Mouse (Mus musculus): Measurements from ENCODE around the gene Gm49630. TPM values are rescaled to one million over a fixed set of nuclear protein-coding genes. Genes with fewer than 3 reads are reported as not detected.
A peak's percentile ranks its signal among the peaks of the same experiment; 100 is the strongest.
"Not testable (repeated sequence)": the region's sequence is repeated elsewhere in the genome, so short reads cannot be mapped to it uniquely, and the experiment has no call there.

Gene Gm49630
- polyA plus RNA-seq, 1 experiment from 2014 or later, result not detected

DNA sequence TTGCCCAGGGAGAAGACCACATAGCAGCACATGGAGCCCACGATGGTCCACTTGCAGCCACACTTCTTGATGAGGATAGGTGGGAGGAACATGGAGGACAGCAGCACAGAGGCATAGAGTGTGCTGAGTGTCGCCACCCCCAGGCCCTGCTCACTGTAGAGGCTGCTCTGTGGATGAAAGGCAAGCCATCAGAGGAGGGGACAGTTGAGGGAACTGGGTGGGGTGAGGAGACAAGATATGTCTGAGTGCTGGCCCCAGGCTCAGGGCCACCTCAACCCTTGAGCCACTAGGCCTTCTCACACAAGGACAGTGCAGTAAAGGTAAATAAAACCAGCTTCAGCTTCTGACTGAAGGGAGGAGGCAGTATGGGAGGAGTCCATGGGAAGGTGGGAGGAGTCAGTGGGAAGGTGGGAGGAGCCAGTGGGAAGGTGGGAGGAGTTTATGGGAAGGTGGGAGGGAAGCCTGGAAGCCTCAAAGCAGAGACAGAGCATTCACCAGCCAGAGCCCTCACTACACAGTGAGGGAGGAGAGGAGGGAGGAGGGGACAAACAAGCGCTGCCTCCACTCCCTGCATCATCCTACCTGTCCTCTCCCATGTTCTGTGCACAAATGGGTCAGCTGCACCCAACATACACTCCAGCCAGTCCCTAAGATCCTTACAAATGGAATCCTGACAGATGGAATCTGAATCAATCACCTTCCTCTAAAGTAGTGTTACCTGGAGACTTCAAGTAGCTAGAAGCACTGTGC is 5.3 kb upstream of the Gm49630 start:
- H3K4me2 ChIP-seq (ENCODE audit: low read length); H3K9me3 ChIP-seq (replicated peaks; ENCODE audit: control insufficient read depth, low read length, poor library complexity, severe bottlenecking); H3K27ac ChIP-seq (ENCODE audit: low read length); H3K4me3 ChIP-seq (ENCODE audit: low read depth, low read length); H3K4me1 ChIP-seq (ENCODE audit: control insufficient read depth, insufficient read depth, low read length); H3K27me3 ChIP-seq (ENCODE audit: control insufficient read depth, insufficient read depth, low read depth, low read length); H3K9ac ChIP-seq (ENCODE audit: low read depth, low read length); H3K36me3 ChIP-seq (ENCODE audit: control insufficient read depth, insufficient read depth, low read length): not testable (repeated sequence)
- peak; percentile 73 for ATAC-seq
- 100% methylated on average over 1 of the region's 3 CpGs for WGBS

DNA sequence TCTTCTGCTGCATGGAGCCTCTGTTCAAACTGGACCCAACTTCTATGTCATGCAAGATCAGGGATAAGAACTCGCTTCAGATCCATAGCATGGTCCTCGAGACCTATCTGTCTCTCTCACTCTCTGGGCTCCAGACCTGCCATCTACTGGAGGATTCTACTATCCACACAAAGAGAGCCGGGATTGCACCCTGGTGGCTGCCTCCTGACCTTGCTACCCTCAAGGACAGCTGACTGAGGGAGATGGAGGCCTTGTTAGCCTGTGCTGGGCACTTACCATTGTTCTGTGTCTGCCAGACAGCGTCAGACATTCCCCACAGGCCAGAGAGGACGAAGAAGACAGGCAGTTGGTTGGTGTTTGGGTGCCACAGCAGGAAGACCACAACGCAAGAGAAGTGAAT is 2.4 kb downstream of the Gm49630 start:
- H3K27ac ChIP-seq (ENCODE audit: low read length); H3K9me3 ChIP-seq (replicated peaks; ENCODE audit: control insufficient read depth, low read length, poor library complexity, severe bottlenecking); H3K4me3 ChIP-seq (ENCODE audit: low read depth, low read length); ATAC-seq; H3K4me2 ChIP-seq (ENCODE audit: low read length); H3K4me1 ChIP-seq (ENCODE audit: control insufficient read depth, insufficient read depth, low read length); H3K36me3 ChIP-seq (ENCODE audit: control insufficient read depth, insufficient read depth, low read length); H3K27me3 ChIP-seq (ENCODE audit: control insufficient read depth, insufficient read depth, low read depth, low read length); H3K9ac ChIP-seq (ENCODE audit: low read depth, low read length): not testable (repeated sequence)
- WGBS, result 89% methylated on average over 3 of the region's 6 CpGs

DNA sequence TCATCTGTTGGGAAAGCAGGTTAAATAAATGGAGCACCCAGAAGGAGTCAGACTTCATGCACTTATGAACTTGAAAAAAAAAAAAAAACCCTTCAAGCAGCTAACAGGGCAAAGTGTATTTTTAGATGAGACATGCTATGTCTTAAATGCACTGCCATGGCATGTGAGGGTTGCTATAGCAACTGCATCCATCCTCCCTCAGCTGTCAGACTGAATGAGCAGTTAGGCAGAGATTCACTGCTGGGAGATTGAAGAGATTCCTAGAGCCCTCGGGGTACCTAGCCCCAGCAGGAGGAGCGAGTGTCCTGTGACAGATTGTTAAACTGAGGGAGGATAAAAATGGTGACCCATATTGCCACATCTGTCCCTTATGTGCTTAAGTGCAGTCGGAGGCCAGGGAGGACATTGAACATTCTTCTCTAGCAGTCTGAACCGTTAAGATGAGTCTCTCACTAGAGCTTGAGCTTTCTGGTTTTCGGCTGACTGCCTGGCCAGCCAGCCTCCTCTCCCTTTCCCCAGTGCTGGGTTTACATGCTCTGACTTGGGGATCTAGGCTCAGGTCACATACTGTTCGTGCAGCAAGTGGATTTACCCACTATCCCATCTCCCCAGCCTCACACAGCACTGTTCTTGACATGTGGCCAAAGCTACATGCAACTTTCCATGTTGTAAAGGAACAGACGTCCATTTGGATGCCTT is 5.0 kb downstream of the Gm49630 start:
- not testable (repeated sequence) for H3K27me3 ChIP-seq (ENCODE audit: control insufficient read depth, insufficient read depth, low read depth, low read length); H3K36me3 ChIP-seq (ENCODE audit: control insufficient read depth, insufficient read depth, low read length); H3K9me3 ChIP-seq (replicated peaks; ENCODE audit: control insufficient read depth, low read length, poor library complexity, severe bottlenecking); H3K4me3 ChIP-seq (ENCODE audit: low read depth, low read length); H3K9ac ChIP-seq (ENCODE audit: low read depth, low read length); H3K4me1 ChIP-seq (ENCODE audit: control insufficient read depth, insufficient read depth, low read length); H3K4me2 ChIP-seq (ENCODE audit: low read length)
- H3K27ac ChIP-seq (ENCODE audit: low read length), result peak overlapping the region; percentile 60; the same call in 1 of the 2 replicates
- peak; percentile 96 for ATAC-seq
- WGBS, result 13% methylated on average over 4 of the region's 7 CpGs

DNA sequence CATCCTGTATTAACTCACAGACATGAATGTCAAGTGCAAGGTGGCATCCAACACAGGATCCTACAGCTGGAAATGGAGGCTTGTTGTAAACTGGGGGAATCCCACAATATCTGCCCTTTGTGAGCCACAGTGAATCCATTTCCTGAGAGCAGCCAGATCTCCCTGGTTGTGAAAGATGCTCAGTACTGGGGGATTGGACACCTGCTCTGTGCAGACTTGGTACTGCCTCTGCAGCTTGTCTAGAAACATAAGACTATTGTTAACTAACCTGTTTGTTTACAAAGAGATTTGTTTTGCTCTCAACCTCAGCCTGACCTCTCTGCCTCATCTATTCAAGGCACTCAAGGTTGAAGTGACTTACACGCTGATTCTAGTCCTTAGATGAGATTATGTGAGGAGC is 5.5 kb downstream of the Gm49630 start:
- H3K4me3 ChIP-seq (ENCODE audit: low read depth, low read length); H3K4me2 ChIP-seq (ENCODE audit: low read length); H3K4me1 ChIP-seq (ENCODE audit: control insufficient read depth, insufficient read depth, low read length); H3K36me3 ChIP-seq (ENCODE audit: control insufficient read depth, insufficient read depth, low read length); H3K9ac ChIP-seq (ENCODE audit: low read depth, low read length); H3K9me3 ChIP-seq (replicated peaks; ENCODE audit: control insufficient read depth, low read length, poor library complexity, severe bottlenecking); H3K27me3 ChIP-seq (ENCODE audit: control insufficient read depth, insufficient read depth, low read depth, low read length): not testable (repeated sequence)
- no CpG with 5 or more reads among the region's 1 CpGs for WGBS
- peak; percentile 50; the same call in 1 of the 2 replicates for ATAC-seq
- peak overlapping the region; percentile 70 for H3K27ac ChIP-seq (ENCODE audit: low read length)

DNA sequence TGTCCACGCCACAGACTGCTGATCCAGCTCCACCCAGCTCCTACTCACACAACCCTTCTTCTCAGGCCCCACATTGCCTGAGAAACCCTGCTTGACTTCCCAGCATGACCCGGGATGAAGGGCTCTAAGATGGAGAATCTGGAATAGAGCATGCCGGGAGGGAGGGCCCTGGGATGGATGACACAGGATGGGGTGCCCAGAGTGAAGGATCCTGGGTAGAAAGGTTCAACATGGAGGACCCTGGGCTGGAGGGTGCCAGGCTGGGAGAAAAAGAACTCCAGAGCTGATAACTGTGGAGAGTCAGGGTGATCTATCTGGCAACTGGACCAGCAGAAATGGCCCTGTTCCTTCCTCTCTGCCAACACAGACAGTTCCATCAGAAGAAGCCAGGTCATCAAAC is 6.2 kb downstream of the Gm49630 start:
- H3K4me2 ChIP-seq (ENCODE audit: low read length); H3K27ac ChIP-seq (ENCODE audit: low read length); H3K9me3 ChIP-seq (replicated peaks; ENCODE audit: control insufficient read depth, low read length, poor library complexity, severe bottlenecking); H3K9ac ChIP-seq (ENCODE audit: low read depth, low read length); H3K4me1 ChIP-seq (ENCODE audit: control insufficient read depth, insufficient read depth, low read length); H3K27me3 ChIP-seq (ENCODE audit: control insufficient read depth, insufficient read depth, low read depth, low read length); H3K4me3 ChIP-seq (ENCODE audit: low read depth, low read length); H3K36me3 ChIP-seq (ENCODE audit: control insufficient read depth, insufficient read depth, low read length); ATAC-seq: not testable (repeated sequence)
- whole genome bisulfite sequencing, result 100% methylated on average over 1 of the region's 3 CpGs

DNA sequence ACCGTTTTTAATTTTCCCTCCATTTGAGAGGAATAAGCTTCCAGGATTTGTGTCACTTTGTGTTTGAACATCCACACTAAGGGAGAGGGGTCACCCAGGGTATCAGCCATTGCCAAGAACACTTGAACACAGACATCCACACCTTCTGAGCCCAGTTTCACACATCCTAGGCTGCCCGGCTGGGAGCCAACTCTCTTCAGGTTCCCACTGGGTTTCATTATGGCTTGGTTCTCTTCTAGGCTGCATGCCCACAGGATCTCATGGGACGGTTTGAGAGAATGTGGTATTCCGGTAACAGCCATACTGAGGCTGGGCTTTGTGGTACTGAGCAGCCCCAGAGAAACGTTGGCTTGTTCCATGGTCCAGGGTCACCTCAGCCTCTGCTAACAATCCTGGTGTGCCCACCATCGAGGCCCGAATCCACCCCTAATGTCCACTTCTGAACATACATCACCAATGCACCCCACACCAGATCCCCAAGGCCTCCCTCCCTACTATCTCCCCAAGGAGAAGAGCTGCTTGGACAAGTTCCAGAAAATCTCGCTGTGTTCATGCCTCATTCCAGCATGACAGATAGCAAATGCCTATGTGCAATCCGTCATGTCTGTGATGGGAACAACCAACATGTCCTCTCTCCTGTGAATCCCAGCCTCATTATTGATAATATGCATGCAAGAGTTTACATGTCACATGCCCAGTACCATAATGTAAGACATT is 10.9 kb downstream of the Gm49630 start:
- not testable (repeated sequence) for H3K36me3 ChIP-seq (ENCODE audit: control insufficient read depth, insufficient read depth, low read length); H3K4me1 ChIP-seq (ENCODE audit: control insufficient read depth, insufficient read depth, low read length); H3K9ac ChIP-seq (ENCODE audit: low read depth, low read length); H3K4me2 ChIP-seq (ENCODE audit: low read length); ATAC-seq; H3K27ac ChIP-seq (ENCODE audit: low read length); H3K4me3 ChIP-seq (ENCODE audit: low read depth, low read length); H3K9me3 ChIP-seq (replicated peaks; ENCODE audit: control insufficient read depth, low read length, poor library complexity, severe bottlenecking); H3K27me3 ChIP-seq (ENCODE audit: control insufficient read depth, insufficient read depth, low read depth, low read length)
- WGBS, result 84% methylated on average over 7 of the region's 9 CpGs

DNA sequence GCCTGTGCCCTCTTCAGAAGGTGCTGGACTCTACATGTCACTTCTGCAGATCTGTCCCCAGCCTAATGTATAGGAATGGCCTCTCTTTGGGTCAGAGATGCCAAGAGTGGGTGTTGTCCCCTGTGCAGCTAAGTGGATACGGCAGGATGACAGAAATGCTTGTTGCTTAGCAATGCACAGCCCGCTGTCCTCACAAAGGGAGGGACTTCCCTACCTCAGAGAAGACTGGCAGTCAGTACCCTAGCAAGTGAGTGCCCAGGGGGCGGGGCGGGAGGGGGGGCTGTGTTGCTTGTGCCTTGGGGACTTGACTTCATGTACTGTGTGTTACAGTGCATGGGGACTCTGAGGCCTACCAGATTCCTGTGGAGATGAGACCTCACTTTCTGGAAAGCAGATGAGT is 12.0 kb downstream of the Gm49630 start:
- not testable (repeated sequence) for H3K4me2 ChIP-seq (ENCODE audit: low read length); H3K27me3 ChIP-seq (ENCODE audit: control insufficient read depth, insufficient read depth, low read depth, low read length); H3K9ac ChIP-seq (ENCODE audit: low read depth, low read length); H3K27ac ChIP-seq (ENCODE audit: low read length); H3K4me3 ChIP-seq (ENCODE audit: low read depth, low read length); H3K9me3 ChIP-seq (replicated peaks; ENCODE audit: control insufficient read depth, low read length, poor library complexity, severe bottlenecking); H3K4me1 ChIP-seq (ENCODE audit: control insufficient read depth, insufficient read depth, low read length); H3K36me3 ChIP-seq (ENCODE audit: control insufficient read depth, insufficient read depth, low read length)
- WGBS, result 60% methylated on average over 4 of the region's 4 CpGs
- peak; percentile 25; the same call in 1 of the 2 replicates for ATAC-seq

DNA sequence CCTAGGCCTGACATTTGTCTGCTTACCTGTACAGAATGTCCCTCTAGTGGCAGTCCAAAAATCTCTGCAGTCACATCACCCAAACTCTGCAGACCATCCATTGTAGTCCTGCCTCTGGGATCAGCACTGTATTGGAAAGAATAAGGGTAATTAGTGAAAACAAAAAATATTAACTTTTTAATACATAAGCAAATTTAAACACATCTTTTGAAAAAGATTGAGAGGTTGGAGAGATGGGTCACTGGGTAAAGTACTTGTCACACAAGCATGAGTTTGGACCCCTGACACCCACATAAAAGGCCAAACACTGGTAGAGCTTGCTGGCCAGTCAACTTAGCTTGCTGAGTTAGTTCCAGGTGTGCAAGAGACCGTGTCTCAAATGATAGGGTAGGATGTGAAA is 19.2 kb downstream of the Gm49630 start, which contains the start of gene Ttll2:
TSS of gene Ttll2 (minus strand) at position 101 of the 400 bp plus-strand sequence.
- not testable (repeated sequence) for H3K4me1 ChIP-seq (ENCODE audit: control insufficient read depth, insufficient read depth, low read length); H3K4me2 ChIP-seq (ENCODE audit: low read length); H3K9ac ChIP-seq (ENCODE audit: low read depth, low read length); H3K4me3 ChIP-seq (ENCODE audit: low read depth, low read length); H3K36me3 ChIP-seq (ENCODE audit: control insufficient read depth, insufficient read depth, low read length); ATAC-seq; H3K9me3 ChIP-seq (replicated peaks; ENCODE audit: control insufficient read depth, low read length, poor library complexity, severe bottlenecking); H3K27ac ChIP-seq (ENCODE audit: low read length); H3K27me3 ChIP-seq (ENCODE audit: control insufficient read depth, insufficient read depth, low read depth, low read length)
- 86% methylated on average over 1 of the region's 1 CpGs for WGBS

DNA sequence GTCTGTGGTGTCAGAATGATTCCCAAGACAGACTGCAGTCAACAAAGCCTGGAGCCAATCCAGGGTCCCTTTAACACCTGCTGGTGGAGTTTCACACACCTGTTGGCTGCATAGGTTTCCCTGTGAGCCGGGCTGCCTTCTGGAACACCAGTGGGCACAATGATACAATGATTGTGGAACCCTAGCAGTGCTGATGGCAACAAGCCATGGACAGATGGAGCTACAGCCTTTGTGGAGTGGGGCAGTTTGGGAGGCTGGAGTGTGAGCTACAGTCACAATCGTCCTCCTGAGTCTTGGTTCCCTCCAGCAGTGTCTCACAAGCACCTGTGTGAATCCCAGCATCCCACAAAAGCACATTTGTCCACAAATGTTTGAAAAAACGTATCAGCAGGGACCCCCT is 23.0 kb downstream of the Gm49630 start:
- H3K4me2 ChIP-seq (ENCODE audit: low read length); H3K27ac ChIP-seq (ENCODE audit: low read length); H3K4me3 ChIP-seq (ENCODE audit: low read depth, low read length); ATAC-seq; H3K36me3 ChIP-seq (ENCODE audit: control insufficient read depth, insufficient read depth, low read length); H3K4me1 ChIP-seq (ENCODE audit: control insufficient read depth, insufficient read depth, low read length); H3K27me3 ChIP-seq (ENCODE audit: control insufficient read depth, insufficient read depth, low read depth, low read length); H3K9ac ChIP-seq (ENCODE audit: low read depth, low read length); H3K9me3 ChIP-seq (replicated peaks; ENCODE audit: control insufficient read depth, low read length, poor library complexity, severe bottlenecking): not testable (repeated sequence)
- 65% methylated on average over 1 of the region's 3 CpGs for WGBS
